Mouse (Mus musculus) cerebellum, adult 9-11 months (tissue): ENCODE results near the gene Fan1.
A peak's percentile ranks its signal among the peaks of the same experiment; 100 is the strongest.

Experiments
- DNase-seq: peaks from one replicate; pipeline ENCODE4 v3.0.0; 2022

The Fan1 gene

GRCm38 (mm10) chr7:64327486-64327885, 46.4 kb downstream of the Fan1 start:
- no peak for DNase-seq

DNA sequence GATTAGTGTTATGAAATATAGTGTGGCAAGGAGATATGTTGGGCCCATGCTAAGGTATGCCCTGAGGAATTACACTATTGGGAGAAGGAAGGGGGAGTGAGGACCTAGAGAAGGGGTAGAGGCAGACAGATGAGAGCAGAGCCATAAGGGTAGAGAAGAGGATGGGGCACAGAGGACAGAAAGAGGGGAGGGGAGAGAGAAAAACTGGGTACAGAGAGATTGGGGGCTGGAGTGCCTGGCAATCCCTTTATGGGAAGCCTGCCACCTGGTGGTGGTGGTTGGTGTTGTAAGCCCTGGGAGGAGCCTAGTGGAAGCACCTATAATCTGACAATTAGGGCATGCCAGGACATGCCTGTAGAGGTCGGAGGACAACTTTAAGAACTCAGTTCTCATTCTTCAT, 47.0 kb downstream of the Fan1 start:
- DNase-seq, result peak; percentile 71

GRCm38 (mm10) chr7:64321658-64322057, 52.2 kb downstream of the Fan1 start:
- DNase-seq, result no peak

- DNase-seq, result no peak
Measured at GRCm38 (mm10) chr7:64321125-64321524, 52.8 kb downstream of the Fan1 start.

DNA sequence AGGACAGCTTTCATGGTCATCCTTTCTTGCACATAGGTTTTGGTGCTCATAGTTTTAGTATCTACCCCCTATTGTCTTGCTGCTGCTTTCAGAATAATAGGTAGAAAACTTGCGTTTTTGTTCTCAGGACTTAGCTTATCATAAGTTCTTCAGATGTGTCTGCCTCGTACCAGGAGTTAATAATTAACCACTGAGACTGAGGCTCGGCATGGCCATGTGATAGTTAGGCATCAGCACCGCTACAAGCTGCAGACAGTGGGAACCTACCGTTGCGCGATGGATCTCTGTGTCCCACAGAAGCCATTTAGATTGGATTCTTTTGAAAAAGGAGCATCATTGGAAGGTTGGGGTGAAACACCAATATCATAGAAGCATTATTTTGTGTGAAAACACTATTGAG, 61.1 kb downstream of the Fan1 start:
- DNase-seq, result no peak

DNA sequence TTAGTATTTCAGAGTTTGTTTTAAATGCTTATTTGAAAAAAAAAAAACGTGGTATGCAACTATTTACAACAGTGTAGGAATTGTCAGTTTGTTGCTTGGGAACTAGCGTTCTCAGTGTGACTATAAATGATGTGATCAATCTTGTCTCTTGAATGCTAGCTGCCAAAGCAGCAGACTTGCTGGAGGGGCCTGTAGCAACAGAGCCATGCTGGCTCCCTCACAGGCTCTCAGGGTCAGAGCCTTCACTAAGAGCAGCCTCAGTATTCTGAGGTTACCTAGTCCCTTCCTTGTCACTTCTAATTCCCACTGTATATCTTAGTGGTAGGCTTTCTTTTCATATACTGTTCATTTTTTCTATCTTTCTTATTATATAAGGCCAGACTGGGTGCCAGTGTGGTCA, 63.1 kb downstream of the Fan1 start:
- DNase-seq, result no peak

- no peak for DNase-seq
Measured at GRCm38 (mm10) chr7:64310241-64310640, 63.7 kb downstream of the Fan1 start.
